Mouse (Mus musculus) erythroblast, embryonic 14.5 days (primary cell): ENCODE measurements around the gene Klhl21.

Experiments
- GATA1 ChIP-seq: IDR thresholded peaks from 2 replicates; pipeline ENCODE4 v1.6.1; 2012; ENCODE audit warnings: low read length, inconsistent platforms, mixed read lengths
- TAL1 ChIP-seq: IDR thresholded peaks from 3 replicates; pipeline ENCODE4 v1.6.1; 2012; ENCODE audit warnings: low read length, inconsistent platforms, mixed read lengths

- TF ChIP-seq GATA1 (no peak), TAL1 (no peak)
These were observed 33.2 kb upstream of the Klhl21 start for GRCm38 (mm10) chr4:151975441-151975840.
